Mouse (Mus musculus): Measurements from ENCODE around the gene Glb1l.
A peak's percentile ranks its signal among the peaks of the same experiment; 100 is the strongest.
"Not testable (repeated sequence)": the region's sequence is repeated elsewhere in the genome, so short reads cannot be mapped to it uniquely, and the experiment has no call there.

Glb1l gene

GRCm38 (mm10) chr1:75210136-75211087 lies at the start of gene Glb1l, which contains the start of gene Stk16:
Gene Glb1l, minus strand, starts transcription at chr1:75210813.
Gene Stk16, plus strand, starts transcription at chr1:75210838.
- peak; percentile 97 for DNase-seq (ENCODE audit: low spot score)

- no peak for DNase-seq (ENCODE audit: low spot score)
These were observed 45.0 kb upstream of the Glb1l start for GRCm38 (mm10) chr1:75255516-75256046.

- DNase-seq (ENCODE audit: low spot score): no peak
These were observed 44.0 kb upstream of the Glb1l start for GRCm38 (mm10) chr1:75254625-75255013.

- peak; percentile 80 for DNase-seq (ENCODE audit: low spot score)
These were observed 43.4 kb upstream of the Glb1l start for GRCm38 (mm10) chr1:75253849-75254624.

GRCm38 (mm10) chr1:75253029-75253428 lies 42.4 kb upstream of the Glb1l start:
- DNase-seq (ENCODE audit: low spot score): no peak

GRCm38 (mm10) chr1:75252308-75252707 lies 41.7 kb upstream of the Glb1l start:
- DNase-seq (ENCODE audit: low spot score): no peak

- DNase-seq (ENCODE audit: low spot score): peak; percentile 82
These were observed 40.7 kb upstream of the Glb1l start for GRCm38 (mm10) chr1:75251112-75251970.

- no peak for DNase-seq (ENCODE audit: low spot score)
These were observed 39.9 kb upstream of the Glb1l start for GRCm38 (mm10) chr1:75250498-75250897.

- peak; percentile 71 for DNase-seq (ENCODE audit: low spot score)
These were observed 37.6 kb upstream of the Glb1l start for GRCm38 (mm10) chr1:75248041-75248772.

- no peak for DNase-seq (ENCODE audit: low spot score)
These were observed 36.7 kb upstream of the Glb1l start for GRCm38 (mm10) chr1:75247071-75247930.

GRCm38 (mm10) chr1:75244836-75245235 lies 34.2 kb upstream of the Glb1l start:
- no peak for DNase-seq (ENCODE audit: low spot score)

GRCm38 (mm10) chr1:75244175-75244826 lies 33.7 kb upstream of the Glb1l start:
- no peak for DNase-seq (ENCODE audit: low spot score)

- DNase-seq (ENCODE audit: low spot score): no peak
These were observed 32.8 kb upstream of the Glb1l start for GRCm38 (mm10) chr1:75243411-75243810.

GRCm38 (mm10) chr1:75239591-75239990 lies 29.0 kb upstream of the Glb1l start:
- DNase-seq (ENCODE audit: low spot score): no peak

GRCm38 (mm10) chr1:75236117-75237050 lies 25.8 kb upstream of the Glb1l start, which contains the start of gene Dnajb2:
Gene Dnajb2, plus strand, starts transcription at chr1:75236406.
- peak; percentile 90 for DNase-seq (ENCODE audit: low spot score)

GRCm38 (mm10) chr1:75234606-75235005 lies 24.0 kb upstream of the Glb1l start:
- DNase-seq (ENCODE audit: low spot score): no peak

- DNase-seq (ENCODE audit: low spot score): not testable (repeated sequence)
These were observed 21.9 kb upstream of the Glb1l start for GRCm38 (mm10) chr1:75232489-75232888.

GRCm38 (mm10) chr1:75231664-75232152 lies 21.1 kb upstream of the Glb1l start, which contains the start of gene A630095N17Rik:
Gene A630095N17Rik, minus strand, starts transcription at chr1:75232102.
- no peak for DNase-seq (ENCODE audit: low spot score)
